Mouse (Mus musculus): Measurements from ENCODE around the gene Rsl24d1.
"Not testable (repeated sequence)": the region's sequence is repeated elsewhere in the genome, so short reads cannot be mapped to it uniquely, and the experiment has no call there.

Rsl24d1 gene

GRCm38 (mm10) chr9:73101536-73101935 lies 11.7 kb upstream of the Rsl24d1 start, which contains the start of gene Khdc3:
Khdc3 (plus strand) TSS chr9:73101836.
- in situ Hi-C loops (cut with MboI, MseI) = no loop called here

- in situ Hi-C loops (cut with MboI, MseI) = no loop called here
Observed at GRCm38 (mm10) chr9:73102181-73102580, 11.0 kb upstream of the Rsl24d1 start, which contains the start of gene Gm20509. Gm20509 (plus strand) TSS chr9:73102470.

GRCm38 (mm10) chr9:73103159-73103879 lies 9.9 kb upstream of the Rsl24d1 start:
- in situ Hi-C loops (cut with MboI, MseI) = no loop called here

GRCm38 (mm10) chr9:73103880-73104198 lies 9.4 kb upstream of the Rsl24d1 start:
- in situ Hi-C loops (cut with MboI, MseI) = no loop called here

- in situ Hi-C loops (cut with MboI, MseI) = no loop called here
Observed at GRCm38 (mm10) chr9:73105141-73105540, 8.1 kb upstream of the Rsl24d1 start.

DNA sequence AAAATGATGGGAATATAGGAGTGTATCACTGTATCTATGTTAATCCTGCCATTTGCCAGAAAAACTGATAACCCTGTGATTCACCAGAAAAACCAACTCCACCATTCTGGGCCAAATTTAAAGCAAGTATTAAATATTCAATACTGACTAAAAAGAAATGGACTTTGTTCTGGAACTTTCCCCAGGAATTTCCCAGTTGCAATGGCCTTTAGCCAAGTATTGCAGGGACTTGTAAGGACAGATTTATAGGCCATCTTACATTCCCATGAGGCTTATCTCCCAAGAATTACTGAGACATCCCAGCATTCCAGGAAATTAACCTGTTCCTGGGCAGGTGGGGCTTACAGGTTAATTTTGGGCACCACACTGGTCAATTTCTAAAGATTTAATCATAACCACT lies 7.5 kb upstream of the Rsl24d1 start:
- in situ Hi-C loops (cut with MboI, MseI) = no loop called here

DNA sequence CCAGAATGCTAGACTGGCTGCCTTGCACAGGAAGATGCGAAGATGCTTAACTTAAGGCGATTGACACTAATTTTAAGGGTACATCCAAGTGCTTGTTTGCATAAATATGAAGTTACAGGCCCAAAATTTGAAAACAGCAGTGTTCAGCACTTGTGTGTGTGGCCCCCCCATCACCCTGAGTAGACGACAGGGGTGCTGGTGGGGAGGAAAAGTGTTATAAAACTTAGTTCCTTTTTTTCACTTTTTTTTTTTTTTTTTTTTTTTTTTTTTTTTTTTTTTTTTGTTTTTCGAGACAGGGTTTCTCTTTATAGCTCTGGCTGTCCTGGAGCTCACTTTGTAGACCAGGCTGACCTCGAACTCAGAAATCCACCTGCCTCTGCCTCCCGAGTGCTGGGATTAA lies 3.5 kb downstream of the Rsl24d1 start:
- in situ Hi-C loops (cut with MboI, MseI) = not testable (repeated sequence)

DNA sequence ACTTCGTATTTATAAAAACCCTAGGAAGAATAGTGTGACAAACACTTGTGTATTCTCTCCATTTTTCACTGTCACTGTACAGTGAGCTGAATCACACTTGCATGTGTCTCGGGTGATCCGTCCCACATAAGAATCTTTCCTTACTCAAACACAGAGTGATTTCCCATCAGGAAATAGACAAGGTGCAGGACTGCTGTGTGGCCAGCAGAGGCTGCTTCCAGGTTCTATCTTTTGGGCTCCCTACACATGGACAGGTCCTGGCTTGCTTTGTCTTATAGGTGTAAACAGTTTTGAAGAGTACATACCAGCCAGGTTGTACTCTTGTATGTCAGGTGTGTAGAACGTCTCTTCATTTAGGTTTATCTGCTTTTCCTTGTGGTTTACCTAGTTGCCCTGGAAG lies 4.8 kb downstream of the Rsl24d1 start:
- in situ Hi-C loops (cut with MboI, MseI) = no loop called here

DNA sequence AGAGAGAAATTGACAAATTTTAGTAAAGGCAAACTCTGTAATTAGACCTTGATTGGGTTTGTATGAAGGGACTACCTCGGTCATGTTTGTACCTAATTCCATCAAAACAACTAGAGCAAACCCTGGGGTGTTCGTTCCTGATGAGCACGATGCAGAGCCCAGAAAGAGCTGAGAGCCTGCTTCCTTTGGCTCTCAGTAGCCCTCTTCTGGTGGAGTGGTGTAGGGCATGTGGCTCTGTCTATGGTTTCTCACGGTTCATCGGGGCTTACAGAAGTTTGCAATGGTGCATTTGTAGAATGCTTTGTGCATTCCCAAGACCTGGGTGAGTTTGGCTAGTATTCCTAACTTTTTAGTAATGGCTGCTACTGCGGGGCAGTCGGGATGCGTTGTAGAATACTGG lies 8.5 kb downstream of the Rsl24d1 start:
- in situ Hi-C loops (cut with MboI, MseI) = no loop called here

DNA sequence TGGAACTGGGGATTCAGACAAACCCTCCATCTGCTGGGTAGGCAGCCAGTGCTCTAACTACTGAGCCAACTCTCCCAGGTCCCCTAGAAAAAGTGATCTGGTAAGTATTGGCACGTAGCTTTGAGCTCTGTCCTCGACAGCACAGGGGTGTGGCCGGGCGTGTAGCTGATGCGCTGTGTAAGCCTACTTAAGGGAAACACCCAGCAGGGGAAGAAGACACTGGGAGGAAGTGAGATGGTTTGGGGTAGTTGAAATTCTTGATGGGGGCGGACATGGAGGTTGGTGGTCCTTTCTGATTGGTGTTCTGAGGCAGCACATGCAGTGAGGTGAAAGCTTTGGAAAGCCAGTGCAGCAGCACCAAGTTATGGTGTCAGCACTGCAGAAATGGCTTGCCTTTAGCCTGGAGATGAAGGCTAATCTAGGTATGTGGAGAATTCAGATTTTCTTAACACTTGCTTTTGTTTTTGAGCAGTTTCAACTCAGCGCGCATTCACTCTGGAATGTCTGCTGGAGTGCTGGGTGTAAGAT lies 11.9 kb downstream of the Rsl24d1 start:
- in situ Hi-C loops (cut with MboI, MseI) = no loop called here

DNA sequence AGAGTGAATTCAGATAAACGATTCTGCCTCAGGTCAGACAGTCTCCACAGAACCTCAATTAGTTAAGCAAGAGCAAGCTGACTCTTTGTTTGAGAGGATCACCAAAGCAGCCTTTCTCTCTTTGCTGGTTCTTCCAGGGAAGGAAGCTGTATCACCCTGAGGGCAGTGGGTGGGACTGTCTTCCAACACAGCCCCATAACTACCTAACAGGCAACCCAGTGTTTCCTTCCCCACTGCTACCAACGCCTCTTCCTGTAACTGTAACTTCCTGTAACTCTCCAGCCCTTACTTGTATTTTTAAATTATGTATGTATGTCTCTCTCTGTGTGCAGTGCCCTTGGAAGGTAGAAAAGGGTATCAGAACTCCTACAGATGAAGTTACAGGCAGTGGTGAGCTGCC lies 14.2 kb downstream of the Rsl24d1 start:
- in situ Hi-C loops (cut with MboI, MseI) = no loop called here

GRCm38 (mm10) chr9:73129875-73130274 lies 16.6 kb downstream of the Rsl24d1 start:
- in situ Hi-C loops (cut with MboI, MseI) = no loop called here

- in situ Hi-C loops (cut with MboI, MseI) = no loop called here
Observed at GRCm38 (mm10) chr9:73130529-73130928, 17.3 kb downstream of the Rsl24d1 start.

GRCm38 (mm10) chr9:73137341-73137886 lies 24.2 kb downstream of the Rsl24d1 start:
- in situ Hi-C loops (cut with MboI, MseI) = no loop called here

GRCm38 (mm10) chr9:73154347-73154746 lies 41.1 kb downstream of the Rsl24d1 start:
- in situ Hi-C loops (cut with MboI, MseI) = loop anchor here in 1 of 2 experiments (10.0 to 25.0 kb wide), 2 partner anchors 833 to 1420 kb away; no protein-coding TSS in a partner anchor

- in situ Hi-C loops (cut with MboI, MseI) = loop anchor here in 1 of 2 experiments (10.0 to 25.0 kb wide), 2 partner anchors 829 to 1423 kb away; no protein-coding TSS in a partner anchor
Observed at GRCm38 (mm10) chr9:73157968-73158367, 44.7 kb downstream of the Rsl24d1 start.

DNA sequence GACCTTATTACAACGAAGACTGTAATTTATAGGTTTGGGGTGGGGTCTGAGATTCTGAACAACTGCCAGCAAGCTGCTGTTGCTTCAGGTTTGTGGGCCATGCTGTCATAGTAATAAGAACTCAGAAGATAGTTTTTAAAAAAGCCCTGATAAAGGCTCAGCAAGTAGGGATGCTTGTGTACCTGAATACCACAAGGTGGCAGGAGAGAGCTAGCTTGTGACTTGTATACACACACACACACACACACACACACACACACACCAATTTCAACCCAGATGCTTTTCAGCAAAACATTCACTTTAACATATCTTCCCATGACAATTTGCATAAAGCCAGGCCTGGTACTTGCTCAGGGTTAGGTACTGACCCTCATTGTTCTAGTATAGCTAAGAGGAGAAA lies 46.0 kb downstream of the Rsl24d1 start:
- in situ Hi-C loops (cut with MboI, MseI) = loop anchor here in 1 of 2 experiments (10.0 to 25.0 kb wide), 2 partner anchors 828 to 1424 kb away; no protein-coding TSS in a partner anchor

- in situ Hi-C loops (cut with MboI, MseI) = loop anchor here in 1 of 2 experiments (25.0 kb wide), 1 partner anchor 825 kb away; no protein-coding TSS in a partner anchor
Observed at GRCm38 (mm10) chr9:73162571-73163333, 49.5 kb downstream of the Rsl24d1 start.

GRCm38 (mm10) chr9:73165631-73166030 lies 52.4 kb downstream of the Rsl24d1 start:
- in situ Hi-C loops (cut with MboI, MseI) = loop anchor here in 1 of 2 experiments (25.0 kb wide), 1 partner anchor 822 kb away; no protein-coding TSS in a partner anchor

Data from T-helper 17 cell (primary cell).